Mouse (Mus musculus) heart, adult 2 months (tissue): Measurements from ENCODE around the gene Abhd6. TPM values are rescaled to one million over a fixed set of nuclear protein-coding genes. Genes with fewer than 3 reads are reported as not detected.

Experiments
- DNase-seq, 2 experiments: peaks; one replicate each; pipeline ENCODE4 v3.0.0; 2021
- H3K27ac ChIP-seq: fragments of 200-600 bp; 2 replicates; pipeline ENCODE4 v1.8.1; 2022
- H3K27me3 ChIP-seq: fragments of 200-500 bp; 2 replicates; pipeline ENCODE4 v1.6.1; 2012; ENCODE audit warnings: mild to moderate bottlenecking, low read length, inconsistent platforms, mixed read lengths; ENCODE audit not compliant: control insufficient read depth, insufficient read depth
- H3K36me3 ChIP-seq: fragments of 200-500 bp; 2 replicates; pipeline ENCODE4 v1.6.1; 2012; ENCODE audit warnings: low read length, inconsistent platforms; ENCODE audit not compliant: control insufficient read depth, insufficient read depth
- H3K4me1 ChIP-seq: fragments of 200-500 bp; 2 replicates; pipeline ENCODE4 v1.6.1; 2011; ENCODE audit warnings: low read length; ENCODE audit not compliant: control insufficient read depth, insufficient read depth
- H3K4me3 ChIP-seq: fragments of 200-600 bp; 2 replicates; pipeline ENCODE4 v1.8.1; 2022
- H3K79me2 ChIP-seq: fragments of 200-500 bp; replicated peaks from 2 replicates; pipeline ENCODE4 v1.6.1; 2012; ENCODE audit warnings: mild to moderate bottlenecking, inconsistent platforms, low read length, moderate library complexity, mixed read lengths; ENCODE audit not compliant: control insufficient read depth, insufficient read depth
- H3K9ac ChIP-seq: fragments of 200-500 bp; 2 replicates; pipeline ENCODE4 v1.6.1; 2012; ENCODE audit warnings: low read depth, mild to moderate bottlenecking, control low read depth, inconsistent platforms, low read length, mixed read lengths
- CTCF ChIP-seq: fragments of 200-600 bp; IDR thresholded peaks from 2 replicates; pipeline ENCODE4 v1.8.1; 2022; ENCODE audit warnings: antibody characterized with exemption, mild to moderate bottlenecking, moderate library complexity
- EP300 ChIP-seq: fragments of 200-500 bp; IDR thresholded peaks from 2 replicates; pipeline ENCODE4 v1.6.1; 2011; ENCODE audit warnings: low read depth, low read length, control low read depth; ENCODE audit not compliant: insufficient read depth
- POLR2A ChIP-seq: fragments of 200-500 bp; IDR thresholded peaks from 2 replicates; pipeline ENCODE4 v1.6.1; 2011; ENCODE audit warnings: mild to moderate bottlenecking, low read depth, low read length, control low read depth; ENCODE audit not compliant: insufficient read depth
- WGBS: fragments of 180-500 bp; shearing (Covaris S2); methylation state at CpG from one replicate; pipeline ENCODE4 v1.1.7; 2018; 5-methylcytosine and 5-hydroxymethylcytosine counted together
- intact Hi-C: fragments of 180-260 bp; cut with DNase I; formaldehyde crosslinking; loops from one replicate; pipeline ENCODE4 v1.15.1; 2025
- polyA plus RNA-seq: library from polyadenylated mRNA; depleted of rRNA; stranded (reverse); fragments of >200 nt; gene quantifications from 2 replicates; pipeline ENCODE4 v1.2.3, GENCODE M21; 2012
- total RNA-seq, 2 experiments: library from RNA; stranded (reverse); gene quantifications; 2 replicates each; pipeline ENCODE4 v1.2.3; 2021

Abhd6 gene
- total and polyA plus RNA-seq, 3 experiments, result 8.9 to 13.7 (median 12.4) TPM

GRCm38 (mm10) chr14:7962626-7963025, 40.1 kb upstream of the Abhd6 start:
- TF ChIP-seq EP300 (no peak), POLR2A (no peak), CTCF (no peak)
- no peak overlapping the region for H3K4me3 ChIP-seq
- no peaks in the 10 kb centered on the region for H3K79me2 ChIP-seq
- no peaks in the 10 kb centered on the region for H3K36me3 ChIP-seq
- no peak overlapping the region for H3K27ac ChIP-seq
- intact Hi-C loops, result loop anchor here (10.0 kb wide), 2 partner anchors 112 to 202 kb away; no protein-coding TSS in a partner anchor
- H3K27me3 ChIP-seq, result no peaks in the 10 kb centered on the region
- H3K9ac ChIP-seq, result no peak overlapping the region
- H3K4me1 ChIP-seq, result peaks cover 2% of the 10 kb centered on the region; the same call in 1 of the 2 replicates
- 91% methylated on average over 2 of the region's 2 CpGs for WGBS
- no peak for DNase-seq

GRCm38 (mm10) chr14:7963160-7963559, 39.5 kb upstream of the Abhd6 start:
- H3K9ac ChIP-seq, result no peak overlapping the region
- intact Hi-C loops, result loop anchor here (10.0 kb wide), 2 partner anchors 112 to 202 kb away; no protein-coding TSS in a partner anchor
- TF ChIP-seq POLR2A (no peak), EP300 (no peak), CTCF (no peak)
- no peak overlapping the region for H3K4me3 ChIP-seq
- DNase-seq, result no peak
- H3K36me3 ChIP-seq, result no peaks in the 10 kb centered on the region
- H3K79me2 ChIP-seq, result no peaks in the 10 kb centered on the region
- no peak overlapping the region for H3K27ac ChIP-seq
- 52% methylated on average over 7 of the region's 7 CpGs for WGBS
- H3K27me3 ChIP-seq, result no peaks in the 10 kb centered on the region
- peaks cover 2% of the 10 kb centered on the region; the same call in 1 of the 2 replicates for H3K4me1 ChIP-seq

- Histone ChIP-seq H3K9ac (no peak overlapping the region), H3K27ac (no peak overlapping the region), H3K36me3 (no peaks in the 10 kb centered on the region), H3K4me3 (no peak overlapping the region), H3K4me1 (no peaks in the 10 kb centered on the region), H3K27me3 (no peaks in the 10 kb centered on the region), H3K79me2 (no peaks in the 10 kb centered on the region)
- 54% methylated on average over 11 of the region's 11 CpGs for WGBS
- intact Hi-C loops, result loop anchor here (1.0 to 10.0 kb wide), 4 partner anchors 33 to 200 kb away; no protein-coding TSS in a partner anchor
- peak; percentile 52 to 57 for DNase-seq
- TF ChIP-seq POLR2A (no peak), EP300 (peak; percentile 84; the same call in 1 of the 2 replicates), CTCF (peak; percentile 87)
Observed at GRCm38 (mm10) chr14:7964219-7964889, 38.3 kb upstream of the Abhd6 start.

GRCm38 (mm10) chr14:7971889-7972493, 30.7 kb upstream of the Abhd6 start:
- H3K4me1 ChIP-seq, result no peaks in the 10 kb centered on the region
- intact Hi-C loops, result no loop called here
- no peak for DNase-seq

GRCm38 (mm10) chr14:7974643-7975042, 28.1 kb upstream of the Abhd6 start:
- no peak for DNase-seq
- intact Hi-C loops, result no loop called here
- H3K27ac ChIP-seq, result no peak overlapping the region
- no peak overlapping the region for H3K9ac ChIP-seq
- H3K4me1 ChIP-seq, result no peaks in the 10 kb centered on the region
- H3K36me3 ChIP-seq, result no peaks in the 10 kb centered on the region
- no peaks in the 10 kb centered on the region for H3K79me2 ChIP-seq
- H3K27me3 ChIP-seq, result no peaks in the 10 kb centered on the region
- H3K4me3 ChIP-seq, result no peak overlapping the region
- TF ChIP-seq POLR2A (no peak), CTCF (no peak), EP300 (no peak)
- 92% methylated on average over 1 of the region's 1 CpGs for WGBS

More at GRCm38 (mm10) chr14:7971889-7972493, 30.7 kb upstream of the Abhd6 start:
- Histone ChIP-seq H3K36me3 (no peaks in the 10 kb centered on the region), H3K27ac (no peak overlapping the region), H3K4me3 (no peak overlapping the region), H3K79me2 (no peaks in the 10 kb centered on the region), H3K27me3 (no peaks in the 10 kb centered on the region), H3K9ac (no peak overlapping the region)
- TF ChIP-seq EP300 (no peak), POLR2A (no peak)
- WGBS, result 64% methylated on average over 10 of the region's 10 CpGs

- Histone ChIP-seq H3K4me3 (no peak overlapping the region), H3K27ac (no peak overlapping the region), H3K36me3 (no peaks in the 10 kb centered on the region), H3K4me1 (no peaks in the 10 kb centered on the region), H3K27me3 (no peaks in the 10 kb centered on the region), H3K9ac (no peak overlapping the region), H3K79me2 (no peaks in the 10 kb centered on the region)
- no peak for DNase-seq
- intact Hi-C loops, result no loop called here
- no peak for TF ChIP-seq POLR2A
- TF ChIP-seq EP300, result no peak
- TF ChIP-seq CTCF, result no peak
- 61% methylated on average over 6 of the region's 6 CpGs for WGBS
Observed at GRCm38 (mm10) chr14:7975177-7975576, 27.5 kb upstream of the Abhd6 start.
